Mouse (Mus musculus): ENCODE measurements around the gene Psors1c2. TPM values are rescaled to one million over a fixed set of nuclear protein-coding genes. Genes with fewer than 3 reads are reported as not detected.

Gene Psors1c2
- polyA plus RNA-seq, 1 experiment: 7.0 TPM

DNA sequence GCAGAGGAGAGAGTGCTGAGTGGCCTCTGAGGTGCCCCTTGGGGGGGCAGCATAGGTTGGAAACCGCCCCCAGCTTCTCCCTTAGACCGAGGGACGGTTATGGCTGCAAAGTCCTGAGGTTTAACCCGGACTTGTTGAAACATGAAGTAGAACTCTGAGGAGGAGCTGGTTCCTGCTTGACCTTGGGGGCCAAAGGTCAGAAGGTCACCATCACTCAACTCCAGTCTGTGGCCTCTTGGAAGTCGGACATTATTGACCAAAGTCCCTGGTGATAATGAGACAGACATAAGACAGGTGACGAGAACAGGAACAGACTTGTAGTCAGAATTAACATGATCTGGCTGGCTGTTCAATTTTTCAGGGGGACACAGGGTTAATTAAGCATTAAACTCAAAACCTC lies 18.2 kb upstream of the Psors1c2 start:
- H3K4me1 ChIP-seq (ENCODE audit: control insufficient read depth, insufficient read depth, low read length): no peaks in the 10 kb centered on the region
- H3K27ac ChIP-seq (ENCODE audit: insufficient read depth, low read length): no peak overlapping the region
- peak overlapping the region; percentile 10; the same call in 1 of the 2 replicates for H3K9ac ChIP-seq (ENCODE audit: low read depth, poor library complexity, severe bottlenecking)
- H3K27me3 ChIP-seq (ENCODE audit: control insufficient read depth, insufficient read depth, low read length, poor library complexity, severe bottlenecking): no peaks in the 10 kb centered on the region
- H3K9me3 ChIP-seq (replicated peaks; ENCODE audit: control insufficient read depth, insufficient read depth, low read length, poor library complexity, severe bottlenecking): no peaks in the 10 kb centered on the region
- no peak for TF ChIP-seq POLR2A (IDR thresholded peaks at IDR 0.05; ENCODE audit: insufficient read depth, low read length)
- no peak for TF ChIP-seq CTCF (IDR thresholded peaks at IDR 0.05; ENCODE audit: low read depth, low read length)
- TF ChIP-seq EP300 (IDR thresholded peaks at IDR 0.05; ENCODE audit: insufficient read depth, low read depth, low read length): no peak
- no peak overlapping the region for H3K4me3 ChIP-seq (ENCODE audit: low read depth, low read length)
- H3K36me3 ChIP-seq (ENCODE audit: control insufficient read depth, insufficient read depth, low read length, poor library complexity, severe bottlenecking): peaks cover 26% of the 10 kb centered on the region

DNA sequence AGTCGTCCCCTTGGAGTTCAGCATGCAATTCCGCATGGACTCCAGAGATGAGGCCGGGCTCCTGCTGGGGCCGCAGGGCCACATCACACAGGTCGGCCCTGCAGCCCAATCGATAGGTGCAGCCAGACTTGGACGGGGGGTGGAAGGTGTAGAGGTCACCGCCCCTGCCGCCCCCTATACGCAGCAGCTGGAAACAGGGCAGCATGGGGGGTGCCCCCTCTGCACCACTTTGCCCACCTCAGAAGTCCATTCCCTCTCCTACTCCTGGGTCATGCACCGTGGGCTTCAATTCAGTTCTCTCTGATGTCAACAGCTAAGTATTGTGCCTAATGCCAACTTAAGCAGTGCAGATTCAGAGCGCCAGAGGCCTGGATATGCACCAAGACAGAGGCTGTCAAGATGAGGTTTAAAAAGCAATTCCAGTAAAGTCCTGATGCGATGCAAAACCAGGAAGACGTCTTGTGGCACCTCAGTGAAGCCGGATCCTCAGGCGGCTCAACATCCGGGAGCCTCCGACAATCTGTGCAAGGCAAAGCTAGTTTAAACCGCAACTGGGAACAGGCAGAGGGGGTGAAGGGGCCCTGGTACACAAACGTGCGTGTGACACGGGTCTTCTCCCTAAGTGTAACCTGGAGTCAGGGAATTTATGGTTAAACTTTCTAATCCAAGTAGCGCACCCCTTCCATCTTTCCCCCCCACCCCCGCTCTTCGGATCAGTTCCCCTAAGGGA lies 16.9 kb upstream of the Psors1c2 start:
- Histone ChIP-seq H3K27me3 (ENCODE audit: control insufficient read depth, insufficient read depth, low read length, poor library complexity, severe bottlenecking) (no peaks in the 10 kb centered on the region), H3K4me3 (ENCODE audit: low read depth, low read length) (peak overlapping the region; percentile 59), H3K27ac (ENCODE audit: insufficient read depth, low read length) (no peak overlapping the region), H3K4me1 (ENCODE audit: control insufficient read depth, insufficient read depth, low read length) (peaks cover 2% of the 10 kb centered on the region), H3K9me3 (replicated peaks; ENCODE audit: control insufficient read depth, insufficient read depth, low read length, poor library complexity, severe bottlenecking) (no peaks in the 10 kb centered on the region), H3K36me3 (ENCODE audit: control insufficient read depth, insufficient read depth, low read length, poor library complexity, severe bottlenecking) (peaks cover 22% of the 10 kb centered on the region), H3K9ac (ENCODE audit: low read depth, poor library complexity, severe bottlenecking) (peak overlapping the region; percentile 40)
- no peak for TF ChIP-seq POLR2A (IDR thresholded peaks at IDR 0.05; ENCODE audit: insufficient read depth, low read length)
- no peak for TF ChIP-seq CTCF (IDR thresholded peaks at IDR 0.05; ENCODE audit: low read depth, low read length)
- no peak for TF ChIP-seq EP300 (IDR thresholded peaks at IDR 0.05; ENCODE audit: insufficient read depth, low read depth, low read length)

DNA sequence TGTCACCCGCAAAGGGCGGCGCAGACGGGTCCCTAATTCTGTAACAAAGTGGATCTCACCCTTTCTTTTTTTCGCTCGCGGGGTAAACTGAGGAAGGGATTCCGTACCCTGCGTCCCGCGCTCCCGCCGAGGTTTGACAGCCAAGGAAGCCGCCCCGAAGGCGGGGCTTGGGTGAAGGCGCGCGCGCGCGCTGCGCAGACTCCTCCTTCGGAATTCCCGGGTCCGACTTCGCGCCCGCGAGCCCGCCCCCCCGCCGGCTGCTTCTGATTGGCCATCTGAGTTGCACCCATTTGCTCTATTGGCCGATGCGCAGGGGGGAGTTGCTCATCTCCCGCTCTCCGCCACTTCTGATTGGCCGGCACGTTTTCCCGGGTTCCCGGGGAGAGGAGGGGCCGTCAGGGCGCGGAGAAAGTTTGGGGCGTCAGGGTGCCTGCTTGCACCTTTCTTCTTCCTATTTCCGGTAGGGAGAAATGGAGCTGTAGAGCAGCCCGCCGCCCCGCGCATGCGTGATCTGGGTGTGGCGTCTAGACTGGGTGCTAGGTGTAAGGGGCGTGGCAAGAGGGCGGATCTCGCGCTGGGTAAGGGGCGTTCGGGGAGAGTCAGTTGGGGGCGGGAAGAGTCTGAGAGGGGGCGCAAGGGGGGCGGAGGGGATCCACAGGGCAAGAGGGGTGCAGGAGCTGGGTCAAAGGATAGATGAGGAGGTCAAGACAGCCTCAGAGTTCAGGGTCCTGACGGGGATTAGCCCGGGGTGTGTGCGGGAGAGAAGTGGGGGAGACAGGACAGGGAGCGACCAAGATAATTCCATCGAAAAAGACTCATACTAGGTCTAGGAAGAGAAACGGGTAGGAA lies 16.1 kb upstream of the Psors1c2 start, which contains the start of the genes Tcf19 and Cchcr1:
TSS of gene Tcf19 (minus strand) at position 173 of the 849 bp plus-strand sequence.
TSS of gene Cchcr1 (plus strand) at position 449 of the 849 bp plus-strand sequence.
- peaks cover 2% of the 10 kb centered on the region for H3K4me1 ChIP-seq (ENCODE audit: control insufficient read depth, insufficient read depth, low read length)
- H3K36me3 ChIP-seq (ENCODE audit: control insufficient read depth, insufficient read depth, low read length, poor library complexity, severe bottlenecking): peaks cover 14% of the 10 kb centered on the region
- H3K4me3 ChIP-seq (ENCODE audit: low read depth, low read length): peak within 1 kb of the TSS; percentile 81
- TF ChIP-seq CTCF (IDR thresholded peaks at IDR 0.05; ENCODE audit: low read depth, low read length) (no peak), POLR2A (IDR thresholded peaks at IDR 0.05; ENCODE audit: insufficient read depth, low read length) (no peak), EP300 (IDR thresholded peaks at IDR 0.05; ENCODE audit: insufficient read depth, low read depth, low read length) (no peak)
- H3K9me3 ChIP-seq (replicated peaks; ENCODE audit: control insufficient read depth, insufficient read depth, low read length, poor library complexity, severe bottlenecking): no peaks in the 10 kb centered on the region
- H3K27me3 ChIP-seq (ENCODE audit: control insufficient read depth, insufficient read depth, low read length, poor library complexity, severe bottlenecking): no peaks in the 10 kb centered on the region
- H3K9ac ChIP-seq (ENCODE audit: low read depth, poor library complexity, severe bottlenecking): peak within 1 kb of the TSS; percentile 85
- H3K27ac ChIP-seq (ENCODE audit: insufficient read depth, low read length): peak within 1 kb of the TSS; percentile 59

DNA sequence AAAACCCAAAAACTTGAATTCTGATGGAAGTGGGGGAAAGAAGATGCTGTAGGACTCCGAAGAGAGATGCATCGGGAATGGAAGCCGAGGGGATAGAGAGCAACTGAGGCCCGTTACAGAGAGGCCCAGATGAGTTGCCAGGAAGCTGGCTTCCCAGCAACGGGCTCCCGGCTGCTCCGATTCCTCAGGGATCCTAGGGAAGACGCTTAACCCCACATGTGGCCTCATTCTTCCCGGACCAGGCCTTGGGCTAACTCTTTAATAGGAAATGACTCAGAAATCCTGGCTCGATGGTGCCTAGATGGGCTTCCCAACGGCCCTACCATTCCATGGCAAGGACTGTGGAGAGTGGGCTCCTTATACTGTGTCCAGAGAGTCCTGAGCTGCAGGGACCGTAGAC lies 15.5 kb upstream of the Psors1c2 start:
- Histone ChIP-seq H3K27ac (ENCODE audit: insufficient read depth, low read length) (peak overlapping the region; percentile 59), H3K9ac (ENCODE audit: low read depth, poor library complexity, severe bottlenecking) (peak overlapping the region; percentile 85)
- TF ChIP-seq EP300 (IDR thresholded peaks at IDR 0.05; ENCODE audit: insufficient read depth, low read depth, low read length) (no peak), CTCF (IDR thresholded peaks at IDR 0.05; ENCODE audit: low read depth, low read length) (no peak)

DNA sequence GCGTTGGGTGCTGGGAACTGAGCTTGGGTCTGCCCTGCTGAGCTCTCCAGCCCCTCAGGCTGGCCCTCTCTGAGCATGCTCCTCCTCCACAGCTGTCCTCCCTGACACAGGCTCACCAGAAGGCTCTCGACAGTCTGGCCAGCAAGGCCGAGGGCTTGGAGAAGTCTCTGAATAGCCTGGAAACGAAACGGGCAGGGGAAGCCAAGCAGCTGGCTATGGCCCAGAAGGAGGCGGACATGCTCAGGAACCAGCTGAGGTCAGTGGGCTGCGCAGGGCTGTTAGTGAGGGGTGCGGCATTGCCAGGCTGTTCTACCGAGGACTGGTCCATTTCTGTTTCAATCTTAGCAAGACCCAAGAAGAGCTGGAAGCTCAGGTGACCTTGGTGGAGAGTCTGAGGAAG lies 8.6 kb upstream of the Psors1c2 start:
- no peak overlapping the region for H3K9ac ChIP-seq (ENCODE audit: low read depth, poor library complexity, severe bottlenecking)
- H3K4me3 ChIP-seq (ENCODE audit: low read depth, low read length): no peak overlapping the region
- no peak overlapping the region for H3K27ac ChIP-seq (ENCODE audit: insufficient read depth, low read length)
- no peaks in the 10 kb centered on the region for H3K27me3 ChIP-seq (ENCODE audit: control insufficient read depth, insufficient read depth, low read length, poor library complexity, severe bottlenecking)
- H3K36me3 ChIP-seq (ENCODE audit: control insufficient read depth, insufficient read depth, low read length, poor library complexity, severe bottlenecking): no peaks in the 10 kb centered on the region
- no peaks in the 10 kb centered on the region for H3K9me3 ChIP-seq (replicated peaks; ENCODE audit: control insufficient read depth, insufficient read depth, low read length, poor library complexity, severe bottlenecking)
- peaks cover 2% of the 10 kb centered on the region for H3K4me1 ChIP-seq (ENCODE audit: control insufficient read depth, insufficient read depth, low read length)
- TF ChIP-seq EP300 (IDR thresholded peaks at IDR 0.05; ENCODE audit: insufficient read depth, low read depth, low read length) (no peak), CTCF (IDR thresholded peaks at IDR 0.05; ENCODE audit: low read depth, low read length) (no peak), POLR2A (IDR thresholded peaks at IDR 0.05; ENCODE audit: insufficient read depth, low read length) (no peak)

More for the DNA sequence above, 15.5 kb upstream of the Psors1c2 start:
- Histone ChIP-seq H3K4me3 (ENCODE audit: low read depth, low read length) (peak overlapping the region; percentile 81), H3K36me3 (ENCODE audit: control insufficient read depth, insufficient read depth, low read length, poor library complexity, severe bottlenecking) (peaks cover 9% of the 10 kb centered on the region), H3K27me3 (ENCODE audit: control insufficient read depth, insufficient read depth, low read length, poor library complexity, severe bottlenecking) (no peaks in the 10 kb centered on the region), H3K9me3 (replicated peaks; ENCODE audit: control insufficient read depth, insufficient read depth, low read length, poor library complexity, severe bottlenecking) (no peaks in the 10 kb centered on the region), H3K4me1 (ENCODE audit: control insufficient read depth, insufficient read depth, low read length) (peaks cover 2% of the 10 kb centered on the region)
